Mouse (Mus musculus): Measurements from ENCODE around the gene Mpped2.

GRCm38 (mm10) chr2:106873166-106873565, 180.1 kb downstream of the Mpped2 start:
- TF ChIP-seq CTCF (IDR thresholded peaks at IDR 0.05; ENCODE audit: insufficient read depth, low read depth, low read length): no peak
- no peak for TF ChIP-seq POLR2A (IDR thresholded peaks at IDR 0.05; ENCODE audit: insufficient read depth, low read depth, low read length)
